Mouse (Mus musculus) adrenal gland, postnatal 25 days (tissue): ENCODE data around the gene Golga7b. TPM values are rescaled to one million over a fixed set of nuclear protein-coding genes. Genes with fewer than 3 reads are reported as not detected.

Experiments used
- DNase-seq: peaks from one replicate; pipeline ENCODE4 v3.0.0; 2021; ENCODE audit warnings: mixed read lengths
- total RNA-seq: library from RNA; stranded (reverse); gene quantifications from 2 replicates; pipeline ENCODE4 v1.2.3, GENCODE M21; 2021

Golga7b gene
- total RNA-seq, 1 experiment from 2014 or later, result 1.2 TPM

- no peak for DNase-seq
These were observed 2.9 kb downstream of the Golga7b start for GRCm38 (mm10) chr19:42249976-42250914.

GRCm38 (mm10) chr19:42255438-42255783 is 8.0 kb downstream of the Golga7b start:
- DNase-seq, result no peak

GRCm38 (mm10) chr19:42255784-42256610 is 8.6 kb downstream of the Golga7b start:
- DNase-seq, result peak; percentile 82

GRCm38 (mm10) chr19:42256611-42257240 is 9.4 kb downstream of the Golga7b start:
- DNase-seq, result no peak

GRCm38 (mm10) chr19:42257241-42257635 is 9.9 kb downstream of the Golga7b start:
- no peak for DNase-seq

GRCm38 (mm10) chr19:42258031-42258430 is 10.7 kb downstream of the Golga7b start:
- DNase-seq, result no peak

GRCm38 (mm10) chr19:42258596-42258995 is 11.2 kb downstream of the Golga7b start:
- no peak for DNase-seq

GRCm38 (mm10) chr19:42260486-42260885 is 13.1 kb downstream of the Golga7b start:
- DNase-seq, result no peak

- DNase-seq, result no peak
These were observed 16.1 kb downstream of the Golga7b start for GRCm38 (mm10) chr19:42263524-42263923.

- peak; percentile 70 for DNase-seq
These were observed 21.0 kb downstream of the Golga7b start for GRCm38 (mm10) chr19:42268337-42268736.

- no peak for DNase-seq
These were observed 22.7 kb downstream of the Golga7b start for GRCm38 (mm10) chr19:42270119-42270518.

- no peak for DNase-seq
These were observed 23.8 kb downstream of the Golga7b start for GRCm38 (mm10) chr19:42271182-42271581.

- peak; percentile 78 for DNase-seq
These were observed 24.9 kb downstream of the Golga7b start for GRCm38 (mm10) chr19:42272003-42272963.

GRCm38 (mm10) chr19:42277288-42277687 is 29.9 kb downstream of the Golga7b start:
- no peak for DNase-seq

- DNase-seq, result no peak
These were observed 31.1 kb downstream of the Golga7b start for GRCm38 (mm10) chr19:42278461-42278860.

GRCm38 (mm10) chr19:42279611-42280010 is 32.2 kb downstream of the Golga7b start:
- DNase-seq, result no peak

- DNase-seq, result no peak
These were observed 36.8 kb downstream of the Golga7b start for GRCm38 (mm10) chr19:42284178-42284577.

- no peak for DNase-seq
These were observed 41.0 kb downstream of the Golga7b start for GRCm38 (mm10) chr19:42288361-42288760.

- no peak for DNase-seq
These were observed 43.7 kb downstream of the Golga7b start for GRCm38 (mm10) chr19:42290954-42291661.

GRCm38 (mm10) chr19:42292106-42292505 is 44.7 kb downstream of the Golga7b start:
- DNase-seq, result no peak

GRCm38 (mm10) chr19:42293216-42293615 is 45.8 kb downstream of the Golga7b start:
- no peak for DNase-seq
